Mouse (Mus musculus) CH12.LX (cell line): ENCODE measurements at regions not wholly inside any gene's neighbourhood (a gene's known extent, or its start where the extent isn't known, plus 50 kb on each side); places are given as distances from the start of the nearest gene placed in this dataset.

Experiments
- CHD1 ChIP-seq: IDR thresholded peaks from 2 replicates; pipeline ENCODE4 v1.6.1; 2012; ENCODE audit warnings: low read depth, low read length, improper control_type of control experiment, inconsistent platforms
- CTCF ChIP-seq, 2 experiments: IDR thresholded peaks in 1 of 2; conservative IDR thresholded peaks in 1 of 2; 2 replicates each; pipeline ENCODE4 v1.5.1; 2011 to 2012; ENCODE audit warnings: low read depth in 2 of 2, low read length in 2 of 2, improper control_type of control experiment in 1 of 2, inconsistent platforms in 1 of 2, mild to moderate bottlenecking in 1 of 2, moderate library complexity in 1 of 2
- E2F4 ChIP-seq: IDR thresholded peaks from 2 replicates; pipeline ENCODE4 v1.6.1; 2011; ENCODE audit warnings: low read depth, low read length, improper control_type of control experiment; ENCODE audit not compliant: insufficient replicate concordance
- ELF1 ChIP-seq: IDR thresholded peaks from 2 replicates; pipeline ENCODE4 v1.6.1; 2014; ENCODE audit warnings: low read depth, mild to moderate bottlenecking, inconsistent platforms, low read length, improper control_type of control experiment
- EP300 ChIP-seq: IDR thresholded peaks from 2 replicates; pipeline ENCODE4 v1.6.1; 2011; ENCODE audit warnings: low read length, improper control_type of control experiment
- MAX ChIP-seq: IDR thresholded peaks from 2 replicates; pipeline ENCODE4 v1.6.1; 2011; ENCODE audit warnings: low read length, improper control_type of control experiment
- MAZ ChIP-seq: IDR thresholded peaks from 2 replicates; pipeline ENCODE4 v1.6.1; 2012; ENCODE audit warnings: low read depth, mild to moderate bottlenecking, inconsistent platforms, low read length, improper control_type of control experiment, moderate library complexity
- MEF2A ChIP-seq: IDR thresholded peaks from 2 replicates; pipeline ENCODE4 v1.6.1; 2014; ENCODE audit warnings: low read depth, mild to moderate bottlenecking, inconsistent platforms, low read length, improper control_type of control experiment, borderline replicate concordance
- NELFE ChIP-seq: IDR thresholded peaks from 2 replicates; pipeline ENCODE4 v1.6.1; 2011; ENCODE audit warnings: low read depth, low read length, improper control_type of control experiment
- POLR2A ChIP-seq: IDR thresholded peaks from 2 replicates; pipeline ENCODE4 v1.6.1; 2011; ENCODE audit warnings: low read depth, mild to moderate bottlenecking, improper control_type of control experiment, low read length
- ZMIZ1 ChIP-seq: IDR thresholded peaks from 2 replicates; pipeline ENCODE4 v1.6.1; 2012; ENCODE audit warnings: low read depth, mild to moderate bottlenecking, inconsistent platforms, low read length, improper control_type of control experiment
- ZNF384 ChIP-seq: IDR thresholded peaks from 2 replicates; pipeline ENCODE4 v1.6.1; 2012; ENCODE audit warnings: low read depth, low read length, improper control_type of control experiment, inconsistent platforms

DNA sequence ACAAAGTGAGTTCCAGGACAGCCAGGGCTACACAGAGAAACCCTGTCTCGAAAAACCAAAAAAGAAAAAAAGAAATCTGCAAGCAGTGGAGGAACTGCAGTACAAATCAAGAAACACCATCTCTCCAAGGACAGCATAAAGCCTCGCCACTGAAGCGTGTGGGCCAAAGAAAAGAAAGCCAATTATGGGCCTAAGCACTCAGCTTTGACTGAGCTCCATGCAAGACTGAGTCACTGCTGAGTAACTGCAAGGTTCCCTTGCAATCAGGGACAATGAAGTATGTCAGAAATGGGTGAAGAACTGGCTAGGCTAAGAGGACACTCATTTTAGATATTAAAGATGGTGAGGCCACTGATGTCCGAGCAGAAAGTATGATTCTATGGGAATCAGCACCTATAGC lies 540.7 kb downstream of the Gm19410 start:
- TF ChIP-seq E2F4 (no peak), ZMIZ1 (no peak), POLR2A (no peak), ZNF384 (no peak), CHD1 (no peak), NELFE (no peak), MAZ (no peak), MEF2A (no peak), CTCF (conservative IDR thresholded peaks at IDR 0.05 in 1 of 2, IDR thresholded peaks at IDR 0.05 in 1 of 2; ENCODE audit: low read depth in 2 of 2, low read length in 2 of 2) (no peak), EP300 (no peak), ELF1 (no peak), MAX (no peak)
